ENCODE assay signal across 8 mouse cellular contexts in the genomic region with DNA sequence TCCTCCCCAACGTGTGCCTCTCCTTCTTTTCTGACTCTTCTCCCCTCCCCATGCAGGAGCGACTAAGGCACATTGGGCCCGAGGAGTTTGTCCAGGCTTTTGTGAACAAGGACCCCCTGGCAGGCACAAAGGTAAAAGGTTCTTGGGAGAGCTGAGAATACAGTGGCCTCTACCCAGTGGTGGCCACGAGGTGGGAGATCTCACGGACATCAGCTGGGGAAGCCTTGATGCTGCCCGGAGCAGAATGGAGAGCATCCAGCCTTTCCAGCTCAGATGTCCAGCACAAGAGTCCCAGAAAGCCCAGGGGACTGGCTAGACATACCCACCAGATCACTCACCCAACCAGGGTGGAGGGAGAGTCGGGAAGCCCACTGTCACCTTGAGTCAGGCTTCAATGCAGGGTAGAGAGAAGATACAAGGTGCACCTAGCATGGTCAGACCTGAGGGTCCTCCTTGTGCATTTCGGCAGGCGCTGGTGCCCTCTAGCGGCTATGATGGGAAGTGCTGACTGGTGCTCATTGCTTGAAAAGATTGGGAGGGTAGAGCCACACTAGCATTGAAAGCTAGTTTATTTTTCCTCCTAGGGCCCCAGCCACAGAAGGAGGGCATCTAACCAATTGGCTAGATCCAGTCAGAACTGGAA. TPM values are rescaled to one million over a fixed set of nuclear protein-coding genes. Genes with fewer than 3 reads are reported as not detected.
DNase-seq lines count a peak whose midpoint lies in the region; ATAC-seq lines count a peak whose summit lies in the region.

No protein-coding gene starts in this region.

- no peaks in the 10 kb centered on the region for H3K9me3 ChIP-seq in midbrain, embryonic 12.5 days

- DNase-seq in heart, adult 18-20 months, result peak; percentile 26 to 78
- no peak for DNase-seq in heart, adult 11 months
- peak; percentile 30 for DNase-seq in adipocyte (ENCODE audit: low spot score)
- peak; percentile 79 for DNase-seq in embryo, embryonic 9.5 days (ENCODE audit: extremely low spot score)
- peak; percentile 49 to 67 for DNase-seq in left cerebral cortex, postnatal 10 days (ENCODE audit: extremely low spot score in 1 of 2, low spot score in 2 of 2)
- peak; percentile 54 for DNase-seq in spleen, adult 12 weeks (ENCODE audit: low spot score)

- no peak overlapping the region for H3K4me2 ChIP-seq in midbrain, embryonic 12.5 days (replicated peaks)

- no peak overlapping the region for H3K27ac ChIP-seq in midbrain, embryonic 12.5 days (replicated peaks)

- intact Hi-C loops in left cerebral cortex, postnatal 10 days (cut with DNase I), result no loop called here

- no peak overlapping the region for H3K4me3 ChIP-seq in midbrain, embryonic 12.5 days

- no peaks in the 10 kb centered on the region for H3K36me3 ChIP-seq in midbrain, embryonic 12.5 days

- no peaks in the 10 kb centered on the region for H3K4me1 ChIP-seq in midbrain, embryonic 12.5 days

- no peak overlapping the region for H3K9ac ChIP-seq in midbrain, embryonic 12.5 days (replicated peaks)

- peaks cover 17% of the 10 kb centered on the region; the same call in 1 of the 2 replicates for H3K27me3 ChIP-seq in midbrain, embryonic 12.5 days

- ATAC-seq in hematopoietic stem cell, adult 5-6 weeks (replicated peaks in 1 of 2; ENCODE audit: insufficient read depth in 1 of 2, low FRiP score in 2 of 2, low TSS enrichment in 1 of 2, low read depth in 1 of 2, poor library complexity in 2 of 2, severe bottlenecking in 2 of 2), result peak; percentile 70 to 80
- peak; percentile 66 for ATAC-seq in midbrain, embryonic 12.5 days (ENCODE audit: low FRiP score, low read depth)

- WGBS in midbrain, embryonic 12.5 days, result 37% methylated on average over 10 of the region's 10 CpGs

RNA-seq across cellular contexts. Expression of a gene that starts 59.6 kb away (rescaled TPM):
- under 1 TPM; 0.40 to 0.54 TPM for total RNA-seq in heart, adult 18-20 months (2021)
- total RNA-seq in hematopoietic stem cell, adult 5-6 weeks (2017), result 0.15 TPM in 1 of 2 replicates, not detected in the other
- 10 to 100 TPM; 17.5 to 20.2 TPM for total RNA-seq in left cerebral cortex, postnatal 10 days (2021)
- polyA plus RNA-seq in midbrain, embryonic 12.5 days (2016; fragmentation: Nextera tagmentation; extraction: Ambion mirVana), result 1.6 and 3.0 TPM in 2 replicates

Comparison
In these comparisons a context has a peak if more than half of its experiments do, and no peak if none do; other contexts are left out.
1. RNA of a gene that starts 59.6 kb away (total RNA-seq): 17.5 to 20.2 TPM in left cerebral cortex, postnatal 10 days; 0.40 to 0.54 TPM in heart, adult 18-20 months and 0.15 TPM in hematopoietic stem cell, adult 5-6 weeks; every median in the first group is over 10 times any median in the second.